Mouse (Mus musculus): ENCODE data around the gene Lyrm4. TPM values are rescaled to one million over a fixed set of nuclear protein-coding genes. Genes with fewer than 3 reads are reported as not detected.
A peak's percentile ranks its signal among the peaks of the same experiment; 100 is the strongest.

Lyrm4 gene
- not detected in 2 replicates for polyA plus RNA-seq (2012; ENCODE audit: insufficient read depth, insufficient read length, low replicate concordance, missing spikeins)

GRCm38 (mm10) chr13:36117143-36118014 lies at the start of gene Lyrm4, which contains the start of gene Fars2:
Gene Lyrm4, minus strand, starts transcription at chr13:36117526.
Gene Fars2, plus strand, starts transcription at chr13:36117412.
- peak within 1 kb of the TSS; percentile 68 for H3K4me3 ChIP-seq (ENCODE audit: insufficient read depth, low read depth, low read length)
- H3K4me1 ChIP-seq (ENCODE audit: control insufficient read depth, insufficient read depth, low read length) = peaks cover 5% of the 10 kb centered on the region; the same call in 1 of the 2 replicates
- WGBS = under 1% methylated on average over 74 of the region's 75 CpGs
- TF ChIP-seq CTCF (IDR thresholded peaks at IDR 0.05; ENCODE audit: insufficient read depth, low read depth, low read length) = no peak
- peak; percentile 43; the same call in 1 of the 2 replicates for TF ChIP-seq POLR2A (IDR thresholded peaks at IDR 0.05; ENCODE audit: insufficient read depth, low read depth, low read length)
- H3K27ac ChIP-seq (ENCODE audit: insufficient read depth, low read depth, low read length) = peak within 1 kb of the TSS; percentile 96

- no peak overlapping the region for H3K27ac ChIP-seq (ENCODE audit: insufficient read depth, low read depth, low read length)
- no peak overlapping the region for H3K4me3 ChIP-seq (ENCODE audit: insufficient read depth, low read depth, low read length)
- no peaks in the 10 kb centered on the region for H3K4me1 ChIP-seq (ENCODE audit: control insufficient read depth, insufficient read depth, low read length)
- no peak for TF ChIP-seq CTCF (IDR thresholded peaks at IDR 0.05; ENCODE audit: insufficient read depth, low read depth, low read length)
- WGBS = 80% methylated on average over 1 of the region's 1 CpGs
Observed at GRCm38 (mm10) chr13:36163898-36164297, 46.6 kb upstream of the Lyrm4 start.

- 89% methylated on average over 5 of the region's 5 CpGs for WGBS
- Histone ChIP-seq H3K4me1 (ENCODE audit: control insufficient read depth, insufficient read depth, low read length) (no peaks in the 10 kb centered on the region), H3K27ac (ENCODE audit: insufficient read depth, low read depth, low read length) (no peak overlapping the region), H3K4me3 (ENCODE audit: insufficient read depth, low read depth, low read length) (no peak overlapping the region)
- TF ChIP-seq POLR2A (IDR thresholded peaks at IDR 0.05; ENCODE audit: insufficient read depth, low read depth, low read length) (no peak), CTCF (IDR thresholded peaks at IDR 0.05; ENCODE audit: insufficient read depth, low read depth, low read length) (no peak)
Observed at GRCm38 (mm10) chr13:36163411-36163810, 46.1 kb upstream of the Lyrm4 start.

GRCm38 (mm10) chr13:36156340-36156931 lies 39.1 kb upstream of the Lyrm4 start:
- no peaks in the 10 kb centered on the region for H3K4me1 ChIP-seq (ENCODE audit: control insufficient read depth, insufficient read depth, low read length)
- no peak overlapping the region for H3K4me3 ChIP-seq (ENCODE audit: insufficient read depth, low read depth, low read length)
- no peak overlapping the region for H3K27ac ChIP-seq (ENCODE audit: insufficient read depth, low read depth, low read length)
- 70% methylated on average over 7 of the region's 7 CpGs for WGBS
- TF ChIP-seq POLR2A (IDR thresholded peaks at IDR 0.05; ENCODE audit: insufficient read depth, low read depth, low read length) (no peak), CTCF (IDR thresholded peaks at IDR 0.05; ENCODE audit: insufficient read depth, low read depth, low read length) (no peak)

- H3K27ac ChIP-seq (ENCODE audit: insufficient read depth, low read depth, low read length) = no peak overlapping the region
- 72% methylated on average over 5 of the region's 5 CpGs for WGBS
- H3K4me1 ChIP-seq (ENCODE audit: control insufficient read depth, insufficient read depth, low read length) = 0 out of 2 replicates have a peak, but pooled peaks cover 2% of the 10 kb centered on the region
- no peak overlapping the region for H3K4me3 ChIP-seq (ENCODE audit: insufficient read depth, low read depth, low read length)
- no peak for TF ChIP-seq POLR2A (IDR thresholded peaks at IDR 0.05; ENCODE audit: insufficient read depth, low read depth, low read length)
- TF ChIP-seq CTCF (IDR thresholded peaks at IDR 0.05; ENCODE audit: insufficient read depth, low read depth, low read length) = no peak
Observed at GRCm38 (mm10) chr13:36152728-36153498, 35.6 kb upstream of the Lyrm4 start.

GRCm38 (mm10) chr13:36150272-36150671 lies 32.9 kb upstream of the Lyrm4 start:
- WGBS = 57% methylated on average over 5 of the region's 5 CpGs
- TF ChIP-seq CTCF (IDR thresholded peaks at IDR 0.05; ENCODE audit: insufficient read depth, low read depth, low read length) = no peak
- no peak for TF ChIP-seq POLR2A (IDR thresholded peaks at IDR 0.05; ENCODE audit: insufficient read depth, low read depth, low read length)
- no peak overlapping the region for H3K4me3 ChIP-seq (ENCODE audit: insufficient read depth, low read depth, low read length)

GRCm38 (mm10) chr13:36149175-36149939 lies 32.0 kb upstream of the Lyrm4 start:
- WGBS = 70% methylated on average over 6 of the region's 6 CpGs
- TF ChIP-seq POLR2A (IDR thresholded peaks at IDR 0.05; ENCODE audit: insufficient read depth, low read depth, low read length) = no peak
- TF ChIP-seq CTCF (IDR thresholded peaks at IDR 0.05; ENCODE audit: insufficient read depth, low read depth, low read length) = no peak
- no peak overlapping the region for H3K27ac ChIP-seq (ENCODE audit: insufficient read depth, low read depth, low read length)

More at GRCm38 (mm10) chr13:36150272-36150671, 32.9 kb upstream of the Lyrm4 start:
- Histone ChIP-seq H3K27ac (ENCODE audit: insufficient read depth, low read depth, low read length) (no peak overlapping the region), H3K4me1 (ENCODE audit: control insufficient read depth, insufficient read depth, low read length) (0 out of 2 replicates have a peak, but pooled peaks cover 2% of the 10 kb centered on the region)

GRCm38 (mm10) chr13:36145601-36146000 lies 28.3 kb upstream of the Lyrm4 start:
- Histone ChIP-seq H3K4me1 (ENCODE audit: control insufficient read depth, insufficient read depth, low read length) (peaks cover 2% of the 10 kb centered on the region; the same call in 1 of the 2 replicates), H3K4me3 (ENCODE audit: insufficient read depth, low read depth, low read length) (no peak overlapping the region), H3K27ac (ENCODE audit: insufficient read depth, low read depth, low read length) (no peak overlapping the region)
- no peak for TF ChIP-seq CTCF (IDR thresholded peaks at IDR 0.05; ENCODE audit: insufficient read depth, low read depth, low read length)
- TF ChIP-seq POLR2A (IDR thresholded peaks at IDR 0.05; ENCODE audit: insufficient read depth, low read depth, low read length) = no peak
- WGBS = 94% methylated on average over 1 of the region's 1 CpGs

More at GRCm38 (mm10) chr13:36149175-36149939, 32.0 kb upstream of the Lyrm4 start:
- Histone ChIP-seq H3K4me1 (ENCODE audit: control insufficient read depth, insufficient read depth, low read length) (0 out of 2 replicates have a peak, but pooled peaks cover 2% of the 10 kb centered on the region), H3K4me3 (ENCODE audit: insufficient read depth, low read depth, low read length) (no peak overlapping the region)
